Mouse (Mus musculus) limb, embryonic 11.5 days (tissue): ENCODE results near the gene Bbs5. TPM values are rescaled to one million over a fixed set of nuclear protein-coding genes. Genes with fewer than 3 reads are reported as not detected.

Experiments used
- ATAC-seq: fragments of 200-750 bp; cut with Nextera tagmentation; 2 replicates; pipeline ENCODE4 v1.8.0; 2017; ENCODE audit warnings: low read depth; ENCODE audit not compliant: insufficient number of reproducible peaks, low FRiP score, low TSS enrichment
- DNase-seq: peaks from one replicate; pipeline ENCODE4 v3.0.0-alpha.2; 2015; ENCODE audit warnings: low spot score
- H3K27ac ChIP-seq: fragments of 300-500 bp; sonication (generic); replicated peaks from 2 replicates; pipeline ENCODE4 v1.5.1; 2014; ENCODE audit warnings: low read depth, mild to moderate bottlenecking, low read length
- H3K27me3 ChIP-seq: fragments of 300-500 bp; sonication (generic); 2 replicates; pipeline ENCODE4 v1.6.1; 2014; ENCODE audit warnings: mild to moderate bottlenecking, low read length, mixed read lengths; ENCODE audit not compliant: control insufficient read depth, insufficient read depth
- H3K36me3 ChIP-seq: fragments of 300-500 bp; sonication (generic); 2 replicates; pipeline ENCODE4 v1.6.1; 2014; ENCODE audit warnings: mild to moderate bottlenecking, low read length, moderate library complexity, mixed read lengths; ENCODE audit not compliant: control insufficient read depth, insufficient read depth
- H3K4me1 ChIP-seq: fragments of 300-500 bp; sonication (generic); 2 replicates; pipeline ENCODE4 v1.6.1; 2014; ENCODE audit warnings: low read length, mixed read lengths; ENCODE audit not compliant: control insufficient read depth, insufficient read depth
- H3K4me2 ChIP-seq: fragments of 300-500 bp; sonication (generic); 2 replicates; pipeline ENCODE4 v1.6.1; 2014; ENCODE audit warnings: low read depth, mild to moderate bottlenecking, moderate library complexity; ENCODE audit not compliant: severe bottlenecking
- H3K4me3 ChIP-seq: fragments of 300-500 bp; sonication (generic); 2 replicates; pipeline ENCODE4 v1.5.1; 2014; ENCODE audit warnings: low read depth, low read length
- H3K9ac ChIP-seq: fragments of 300-500 bp; sonication (generic); 2 replicates; pipeline ENCODE4 v1.6.1; 2014; ENCODE audit warnings: mild to moderate bottlenecking, low read length
- H3K9me3 ChIP-seq: fragments of 300-500 bp; sonication (generic); 2 replicates; pipeline ENCODE4 v1.6.1; 2016; ENCODE audit warnings: low read length; ENCODE audit not compliant: control insufficient read depth
- WGBS: fragments of 180-500 bp; shearing (Covaris S2); extraction: QIAGEN DNeasy Blood & Tissue Kit; methylation state at CpG from one replicate; pipeline ENCODE4 v1.1.7; 2014; 5-methylcytosine and 5-hydroxymethylcytosine counted together
- polyA plus RNA-seq: library from polyadenylated mRNA; unstranded; fragments of >200 nt; fragmentation: Nextera tagmentation; extraction: Ambion mirVana; gene quantifications from 2 replicates; pipeline ENCODE4 v1.2.1, GENCODE M21; 2014

Bbs5 gene
- polyA plus RNA-seq, result 17.4 and 20.7 TPM in 2 replicates

- 3% methylated on average over 43 of the region's 43 CpGs for WGBS
- Histone ChIP-seq H3K4me1 (peaks cover 2% of the 10 kb centered on the region; the same call in 1 of the 2 replicates), H3K4me3 (peak within 1 kb of the TSS; percentile 85), H3K9me3 (no peaks in the 10 kb centered on the region), H3K4me2 (peak within 1 kb of the TSS; percentile 76), H3K27me3 (no peaks in the 10 kb centered on the region), H3K9ac (peak within 1 kb of the TSS; percentile 78), H3K36me3 (no peaks in the 10 kb centered on the region), H3K27ac (no peak within 1 kb of the TSS)
- DNase-seq, result peak; percentile 92
- ATAC-seq, result peak; percentile 90
These were observed at the start of gene Bbs5 for GRCm38 (mm10) chr2:69646726-69647490. Bbs5 (plus strand) TSS chr2:69647171.

DNA sequence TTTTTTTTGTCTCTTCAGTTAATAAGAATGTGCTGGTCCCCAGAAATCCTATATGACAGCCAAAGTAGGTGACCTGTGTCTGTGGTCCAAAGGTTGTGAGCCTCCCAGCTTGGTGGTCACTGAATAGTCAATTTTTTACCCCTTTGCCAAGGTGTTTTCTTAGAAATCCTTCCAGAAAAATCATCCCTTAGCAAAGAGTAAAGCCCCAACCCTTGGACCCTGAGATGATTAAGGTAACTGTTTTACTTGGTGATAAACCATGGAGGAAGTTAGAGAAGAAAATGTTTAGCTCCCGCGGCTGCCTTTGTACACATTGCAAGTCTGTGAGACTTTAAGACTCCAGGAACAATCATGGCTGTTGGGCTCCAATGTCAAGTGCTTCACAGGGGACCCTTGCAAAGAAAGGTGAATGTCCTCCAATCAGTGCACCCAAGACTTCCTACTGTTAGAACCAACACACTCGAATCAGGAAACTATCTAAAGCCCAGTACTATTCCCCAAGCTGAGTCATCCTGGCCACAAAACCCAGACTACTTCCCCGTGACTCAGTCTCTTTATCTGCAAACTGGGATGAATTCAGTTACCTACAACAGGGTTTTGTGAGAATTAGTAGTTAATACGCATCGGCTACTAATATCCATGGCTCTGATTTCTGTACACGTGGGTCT, 43.1 kb upstream of the Bbs5 start:
- no peak overlapping the region for H3K9ac ChIP-seq
- no peak overlapping the region for H3K4me3 ChIP-seq
- WGBS, result 92% methylated on average over 7 of the region's 7 CpGs
- DNase-seq (no peak), ATAC-seq (no peak)
- H3K27ac ChIP-seq, result no peak overlapping the region
- no peak overlapping the region for H3K4me2 ChIP-seq
- no peaks in the 10 kb centered on the region for H3K4me1 ChIP-seq
- H3K36me3 ChIP-seq, result no peaks in the 10 kb centered on the region
- no peaks in the 10 kb centered on the region for H3K9me3 ChIP-seq
- no peaks in the 10 kb centered on the region for H3K27me3 ChIP-seq

- whole genome bisulfite sequencing, result 89% methylated on average over 3 of the region's 3 CpGs
- H3K4me2 ChIP-seq, result no peak overlapping the region
- ATAC-seq, result no peak
These were observed 40.4 kb upstream of the Bbs5 start for GRCm38 (mm10) chr2:69606621-69607020.

DNA sequence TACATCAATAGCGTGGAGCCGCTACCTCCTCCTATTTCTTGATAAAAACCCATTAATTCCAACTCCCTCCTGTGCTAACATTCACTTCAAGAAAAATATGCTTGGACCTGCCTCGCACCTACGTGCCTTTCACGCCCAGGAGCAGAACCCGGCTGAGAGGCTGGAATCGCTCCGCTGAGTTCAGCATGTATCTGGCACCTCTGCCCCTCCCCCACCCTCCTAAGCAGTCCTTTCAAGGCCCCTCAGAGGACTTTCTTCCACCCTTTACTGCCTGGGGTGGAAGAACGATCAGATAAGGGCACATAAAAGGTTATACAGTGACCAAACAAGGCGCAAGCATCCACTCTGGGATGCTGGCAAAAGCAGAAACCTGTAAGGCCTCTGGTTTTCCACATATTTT, 34.7 kb upstream of the Bbs5 start:
- WGBS, result 2% methylated on average over 10 of the region's 10 CpGs
- Histone ChIP-seq H3K9me3 (no peaks in the 10 kb centered on the region), H3K4me2 (peak overlapping the region; percentile 22; the same call in 1 of the 2 replicates), H3K4me1 (0 out of 2 replicates have a peak, but pooled peaks cover 6% of the 10 kb centered on the region), H3K27ac (no peak overlapping the region), H3K4me3 (no peak overlapping the region), H3K36me3 (no peaks in the 10 kb centered on the region), H3K9ac (no peak overlapping the region), H3K27me3 (no peaks in the 10 kb centered on the region)
- ATAC-seq (no peak), DNase-seq (peak; percentile 41)

More at GRCm38 (mm10) chr2:69606621-69607020, 40.4 kb upstream of the Bbs5 start:
- Histone ChIP-seq H3K4me1 (no peaks in the 10 kb centered on the region), H3K4me3 (no peak overlapping the region), H3K36me3 (no peaks in the 10 kb centered on the region), H3K27me3 (no peaks in the 10 kb centered on the region), H3K27ac (no peak overlapping the region), H3K9me3 (no peaks in the 10 kb centered on the region), H3K9ac (no peak overlapping the region)
- no peak for DNase-seq

DNA sequence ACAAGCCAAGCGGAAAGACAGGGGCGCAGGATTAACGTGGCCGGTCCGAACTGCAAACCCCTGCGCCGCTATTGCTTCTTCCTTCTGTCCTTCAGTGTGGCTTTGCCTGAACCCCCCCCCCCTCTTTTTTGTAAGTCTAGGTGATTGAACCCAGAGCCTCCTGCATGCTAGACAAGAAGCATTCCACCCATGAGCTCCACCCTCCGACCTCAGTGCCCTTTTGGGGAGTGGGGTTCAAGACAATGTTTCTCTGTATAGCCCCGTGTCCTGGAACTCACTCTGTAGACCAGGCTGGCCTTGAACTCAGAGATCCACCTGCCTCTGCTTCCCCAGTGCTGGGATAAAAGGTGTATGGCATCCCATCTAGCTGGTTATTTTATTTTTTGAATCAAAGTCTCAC, 34.3 kb upstream of the Bbs5 start:
- Histone ChIP-seq H3K27ac (no peak overlapping the region), H3K9me3 (no peaks in the 10 kb centered on the region), H3K9ac (no peak overlapping the region), H3K4me2 (no peak overlapping the region), H3K36me3 (no peaks in the 10 kb centered on the region), H3K27me3 (no peaks in the 10 kb centered on the region), H3K4me1 (0 out of 2 replicates have a peak, but pooled peaks cover 6% of the 10 kb centered on the region), H3K4me3 (no peak overlapping the region)
- 25% methylated on average over 9 of the region's 9 CpGs for WGBS
- ATAC-seq (no peak), DNase-seq (no peak)

GRCm38 (mm10) chr2:69613237-69613636, 33.7 kb upstream of the Bbs5 start:
- WGBS, result 77% methylated on average over 4 of the region's 4 CpGs
- H3K9me3 ChIP-seq, result no peaks in the 10 kb centered on the region
- no peak overlapping the region for H3K27ac ChIP-seq
- H3K4me3 ChIP-seq, result no peak overlapping the region
- H3K36me3 ChIP-seq, result no peaks in the 10 kb centered on the region
- H3K4me2 ChIP-seq, result no peak overlapping the region
- ATAC-seq (no peak), DNase-seq (peak; percentile 36)
- H3K9ac ChIP-seq, result no peak overlapping the region
- H3K4me1 ChIP-seq, result 0 out of 2 replicates have a peak, but pooled peaks cover 6% of the 10 kb centered on the region
- no peaks in the 10 kb centered on the region for H3K27me3 ChIP-seq

DNA sequence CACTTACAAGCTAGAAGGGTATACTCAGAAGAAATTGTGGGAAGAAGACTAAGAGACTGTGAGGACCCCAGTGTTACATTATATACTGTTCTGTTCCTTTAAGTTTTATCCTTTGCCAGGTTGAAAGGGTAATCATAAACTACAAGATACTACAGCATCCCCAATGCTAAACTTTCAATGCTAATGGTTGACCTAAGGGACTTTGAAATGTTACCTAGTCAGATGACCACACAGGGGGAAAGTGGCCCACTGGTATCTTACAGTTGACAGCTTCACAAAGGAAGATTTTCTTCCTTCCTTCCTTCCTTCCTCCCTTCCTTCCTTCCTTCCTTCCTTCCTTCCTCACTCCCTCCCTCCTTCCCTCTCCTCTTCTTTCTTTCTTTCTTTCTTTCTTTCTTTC, 28.6 kb upstream of the Bbs5 start:
- no peak for DNase-seq
- no peaks in the 10 kb centered on the region for H3K27me3 ChIP-seq

DNA sequence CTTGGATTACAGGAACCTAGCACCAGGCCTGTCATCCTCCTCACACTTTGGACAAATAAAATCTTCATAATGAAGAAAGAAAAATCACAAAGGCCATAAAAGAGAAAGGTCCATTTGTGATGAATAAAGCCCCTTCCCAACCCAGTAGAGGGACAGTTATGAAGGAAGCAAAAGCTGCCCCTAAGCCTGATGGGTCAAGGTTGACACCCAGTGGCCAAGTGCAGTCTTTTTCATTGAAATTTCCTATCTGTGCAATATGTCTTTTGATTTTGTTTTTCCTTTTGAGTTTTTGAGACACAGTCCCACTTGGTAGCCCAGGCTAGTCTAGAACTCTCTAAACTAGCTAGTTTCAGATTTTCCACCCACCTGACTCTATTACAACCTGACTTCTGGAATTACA, 27.7 kb upstream of the Bbs5 start:
- no peaks in the 10 kb centered on the region for H3K36me3 ChIP-seq
- H3K27ac ChIP-seq, result no peak overlapping the region
- H3K27me3 ChIP-seq, result no peaks in the 10 kb centered on the region
- ATAC-seq (no peak), DNase-seq (no peak)
- no peak overlapping the region for H3K9ac ChIP-seq
- H3K4me2 ChIP-seq, result no peak overlapping the region
- no peaks in the 10 kb centered on the region for H3K4me1 ChIP-seq
- no peak overlapping the region for H3K4me3 ChIP-seq
- no peaks in the 10 kb centered on the region for H3K9me3 ChIP-seq

More for the DNA sequence above, 28.6 kb upstream of the Bbs5 start:
- Histone ChIP-seq H3K9ac (no peak overlapping the region), H3K4me1 (no peaks in the 10 kb centered on the region), H3K4me2 (no peak overlapping the region), H3K27ac (no peak overlapping the region), H3K4me3 (no peak overlapping the region), H3K9me3 (no peaks in the 10 kb centered on the region), H3K36me3 (no peaks in the 10 kb centered on the region)
- no peak for ATAC-seq
